ENCODE assay signal across 17 mouse cellular contexts in the genomic region with DNA sequence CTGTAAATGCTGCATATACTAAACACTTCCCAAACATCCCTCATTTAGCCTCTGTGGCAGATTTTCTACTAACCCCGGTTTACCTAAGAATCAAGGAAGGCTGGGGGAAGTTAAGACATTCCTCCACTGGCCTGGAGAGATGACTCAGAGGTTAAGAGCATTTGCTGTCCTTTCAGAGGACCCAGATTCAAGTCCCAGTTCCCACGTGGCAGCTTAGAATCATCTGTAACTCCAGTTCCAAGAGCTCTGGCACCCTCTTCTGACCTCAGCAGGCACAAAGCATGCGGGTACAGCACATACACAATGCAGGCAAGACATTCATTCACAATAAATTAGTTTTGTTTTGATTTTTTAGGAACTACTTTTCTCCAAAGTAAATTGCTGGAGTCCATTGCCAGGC. TPM values are rescaled to one million over a fixed set of nuclear protein-coding genes. Genes with fewer than 3 reads are reported as not detected.
A peak's percentile ranks its signal among the peaks of the same experiment; 100 is the strongest.
DNase-seq lines count a peak whose midpoint lies in the region; ATAC-seq and TF ChIP-seq lines count a peak whose summit lies in the region.
"Had no signal": no experiment of that assay in that cellular context is flagged by ENCODE, and none has a peak within 500 bp of the region (broad histone marks: within the 10 kb centered on the region; RNA-seq: fewer than 3 reads in every experiment).

No protein-coding gene starts in this region.

- ATAC-seq in heart, postnatal 0 days (ENCODE audit: insufficient read depth, low read depth) = no peak
- no peak for ATAC-seq in hindbrain, embryonic 12.5 days (ENCODE audit: low FRiP score)
- ATAC-seq: liver, embryonic 12.5 days had no signal

- intact Hi-C loops in left cerebral cortex, postnatal 36 days (cut with DNase I) = no loop called here

- H3K4me2 ChIP-seq in heart, postnatal 0 days (ENCODE audit: low read depth, low read length) = no peak overlapping the region
- H3K4me2 ChIP-seq in hindbrain, embryonic 12.5 days (replicated peaks) = no peak overlapping the region
- H3K4me2 ChIP-seq: midbrain, embryonic 11.5 days had no signal

- TF ChIP-seq EP300 in heart, postnatal 0 days (IDR thresholded peaks at IDR 0.05; ENCODE audit: low read depth) = no peak

- no peak overlapping the region for H3K4me3 ChIP-seq in heart, postnatal 0 days (ENCODE audit: low read depth, low read length)
- no peak overlapping the region for H3K4me3 ChIP-seq in limb, embryonic 10.5 days
- H3K4me3 ChIP-seq in hindbrain, embryonic 12.5 days = no peak overlapping the region
- H3K4me3 ChIP-seq: liver, embryonic 12.5 days had no signal

- H3K36me3 ChIP-seq in heart, postnatal 0 days (replicated peaks; ENCODE audit: control insufficient read depth, insufficient read depth, low read length) = no peaks in the 10 kb centered on the region
- H3K36me3 ChIP-seq in limb, embryonic 10.5 days = no peaks in the 10 kb centered on the region
- no peaks in the 10 kb centered on the region for H3K36me3 ChIP-seq in hindbrain, embryonic 12.5 days

- DNase-seq in heart, postnatal 0 days (ENCODE audit: low spot score) = no peak
- DNase-seq in heart, adult 8-10 months (ENCODE audit: low spot score) = no peak
- DNase-seq in 3T3-L1 (ENCODE audit: low read depth, low spot score) (peak; percentile 79), ES-CJ7 (ENCODE audit: low read depth, low spot score) (peak; percentile 70)
- no peak for DNase-seq in limb, embryonic 10.5 days (ENCODE audit: low spot score)
- no peak for DNase-seq in left cerebral cortex, postnatal 36 days (ENCODE audit: low spot score in 2 of 2)
- DNase-seq: cerebellum, postnatal 25 days; gastrocnemius, postnatal 25 days; kidney, postnatal 25 days; layer of hippocampus, adult 9-11 months; lung, postnatal 4 days; right cerebral cortex, adult 18-20 months; spleen, adult 18-20 months; thymus, postnatal 25 days had no signal

- H3K27me3 ChIP-seq in heart, postnatal 0 days (ENCODE audit: control insufficient read depth, insufficient read depth, low read length) = no peaks in the 10 kb centered on the region
- H3K27me3 ChIP-seq in limb, embryonic 10.5 days (ENCODE audit: low read depth, poor library complexity, severe bottlenecking) = 0 out of 2 replicates have a peak, but pooled peaks cover 6% of the 10 kb centered on the region
- H3K27me3 ChIP-seq in hindbrain, embryonic 12.5 days = no peaks in the 10 kb centered on the region
- H3K27me3 ChIP-seq: liver, embryonic 12.5 days had no signal

- H3K4me1 ChIP-seq in heart, postnatal 0 days (ENCODE audit: control insufficient read depth, insufficient read depth) = peaks cover 28% of the 10 kb centered on the region
- peaks cover 31% of the 10 kb centered on the region for H3K4me1 ChIP-seq in limb, embryonic 10.5 days
- H3K4me1 ChIP-seq in hindbrain, embryonic 12.5 days = peaks cover 20% of the 10 kb centered on the region

- no peak for TF ChIP-seq CTCF in heart, postnatal 0 days (IDR thresholded peaks at IDR 0.05; ENCODE audit: low read depth)

- H3K9ac ChIP-seq in heart, postnatal 0 days (replicated peaks; ENCODE audit: low read depth, low read length) = no peak overlapping the region
- no peak overlapping the region for H3K9ac ChIP-seq in hindbrain, embryonic 12.5 days
- H3K9ac ChIP-seq: liver, embryonic 12.5 days had no signal

- H3K27ac ChIP-seq in heart, postnatal 0 days (ENCODE audit: low read depth) = 0 out of 2 replicates have a peak overlapping the region, but pooled peaks have one; percentile 5
- H3K27ac ChIP-seq in limb, embryonic 10.5 days = peak overlapping the region; percentile 19; the same call in 1 of the 2 replicates
- no peak overlapping the region for H3K27ac ChIP-seq in hindbrain, embryonic 12.5 days

- 55% methylated on average over 3 of the region's 3 CpGs for WGBS in heart, postnatal 0 days
- WGBS in limb, embryonic 10.5 days = 56% methylated on average over 3 of the region's 3 CpGs
- WGBS in hindbrain, embryonic 12.5 days = 51% methylated on average over 3 of the region's 3 CpGs

- no peaks in the 10 kb centered on the region for H3K9me3 ChIP-seq in heart, postnatal 0 days (replicated peaks; ENCODE audit: control insufficient read depth, low read length)
- H3K9me3 ChIP-seq in limb, embryonic 10.5 days (replicated peaks) = no peaks in the 10 kb centered on the region
- no peaks in the 10 kb centered on the region for H3K9me3 ChIP-seq in hindbrain, embryonic 12.5 days (replicated peaks)
- H3K9me3 ChIP-seq: liver, embryonic 12.5 days had no signal

RNA-seq across cellular contexts. Expression of a gene that starts 1.3 kb away (rescaled TPM):
- total RNA-seq in heart, postnatal 0 days (2014; rRNA removed; ENCODE audit: low replicate concordance) = 70.3 and 103 TPM in 2 replicates
- 83.7 and 91.1 TPM in 2 replicates for polyA plus RNA-seq in heart, postnatal 0 days (2015; fragmentation: Nextera tagmentation; extraction: Ambion mirVana)
- total RNA-seq in heart, adult 8-10 months (2022) = 100 to 1,000 TPM; 135 to 148 (median 144) TPM
- 24.0 and 27.5 TPM in 2 replicates for polyA plus RNA-seq in limb, embryonic 10.5 days (2016; fragmentation: Nextera tagmentation; extraction: Ambion mirVana)
- 100 to 1,000 TPM; 194 to 211 TPM for total RNA-seq in left cerebral cortex, postnatal 36 days (2021)
- polyA plus RNA-seq in hindbrain, embryonic 12.5 days (2016; fragmentation: Nextera tagmentation; extraction: Ambion mirVana) = 74.3 and 86.0 TPM in 2 replicates

RNA-seq across cellular contexts. Expression of a gene that starts 3.8 kb away (rescaled TPM):
- 71.6 and 79.7 TPM in 2 replicates for total RNA-seq in heart, postnatal 0 days (2014; rRNA removed; ENCODE audit: low replicate concordance)
- polyA plus RNA-seq in heart, postnatal 0 days (2015; fragmentation: Nextera tagmentation; extraction: Ambion mirVana) = 54.4 and 58.3 TPM in 2 replicates
- 10 to 100 TPM; 50.7 to 59.2 (median 54.2) TPM for total RNA-seq in heart, adult 8-10 months (2022)
- 85.0 and 96.2 TPM in 2 replicates for polyA plus RNA-seq in limb, embryonic 10.5 days (2016; fragmentation: Nextera tagmentation; extraction: Ambion mirVana)
- total RNA-seq in left cerebral cortex, postnatal 36 days (2021) = 10 to 100 TPM; 64.2 to 72.2 TPM
- 89.4 and 98.7 TPM in 2 replicates for polyA plus RNA-seq in hindbrain, embryonic 12.5 days (2016; fragmentation: Nextera tagmentation; extraction: Ambion mirVana)

RNA-seq across cellular contexts. Expression of a gene that starts 30.3 kb away (rescaled TPM):
- total RNA-seq in heart, postnatal 0 days (2014; rRNA removed; ENCODE audit: low replicate concordance) = 8.1 and 12.8 TPM in 2 replicates
- polyA plus RNA-seq in heart, postnatal 0 days (2015; fragmentation: Nextera tagmentation; extraction: Ambion mirVana) = 27.2 and 29.1 TPM in 2 replicates
- total RNA-seq in heart, adult 8-10 months (2022) = 10 to 100 TPM; 36.6 to 42.0 (median 41.6) TPM
- polyA plus RNA-seq in limb, embryonic 10.5 days (2016; fragmentation: Nextera tagmentation; extraction: Ambion mirVana) = 20.9 and 27.8 TPM in 2 replicates
- total RNA-seq in left cerebral cortex, postnatal 36 days (2021) = 10 to 100 TPM; 51.6 to 54.3 TPM
- polyA plus RNA-seq in hindbrain, embryonic 12.5 days (2016; fragmentation: Nextera tagmentation; extraction: Ambion mirVana) = 38.0 and 45.7 TPM in 2 replicates

RNA-seq across cellular contexts. Expression of a gene that starts 43.4 kb away (rescaled TPM):
- 6.4 and 8.9 TPM in 2 replicates for total RNA-seq in heart, postnatal 0 days (2014; rRNA removed; ENCODE audit: low replicate concordance)
- 34.5 and 39.1 TPM in 2 replicates for polyA plus RNA-seq in heart, postnatal 0 days (2015; fragmentation: Nextera tagmentation; extraction: Ambion mirVana)
- total RNA-seq in heart, adult 8-10 months (2022) = 10 to 100 TPM; 66.2 to 86.5 (median 72.0) TPM
- polyA plus RNA-seq in limb, embryonic 10.5 days (2016; fragmentation: Nextera tagmentation; extraction: Ambion mirVana) = 0.13 TPM in 1 of 2 replicates, not detected in the other
- total RNA-seq in left cerebral cortex, postnatal 36 days (2021) = under 1 TPM in 1 of 2 experiments, not detected in 1; 0.17 TPM
- polyA plus RNA-seq in hindbrain, embryonic 12.5 days (2016; fragmentation: Nextera tagmentation; extraction: Ambion mirVana) = 0.31 and 2.1 TPM in 2 replicates

Comparison
In these comparisons a context has a peak if more than half of its experiments do, and no peak if none do; other contexts are left out.
1. DNase-seq: peak in 3T3-L1 (single experiment) and ES-CJ7 (single experiment); none in heart, postnatal 0 days (single experiment), heart, adult 8-10 months (single experiment), limb, embryonic 10.5 days (single experiment) and left cerebral cortex, postnatal 36 days (0 of 2).